Mouse (Mus musculus) hindbrain, embryonic 16.5 days (tissue): ENCODE results near the gene Ptprh. TPM values are rescaled to one million over a fixed set of nuclear protein-coding genes. Genes with fewer than 3 reads are reported as not detected.
A peak's percentile ranks its signal among the peaks of the same experiment; 100 is the strongest.

Experiments
- ATAC-seq: fragments of 200-750 bp; cut with Nextera tagmentation; 2 replicates; pipeline ENCODE4 v1.8.0; 2017; ENCODE audit warnings: moderate TSS enrichment, moderate library complexity
- H3K27ac ChIP-seq: fragments of 300-500 bp; sonication (generic); 2 replicates; pipeline ENCODE4 v1.5.1; 2014; ENCODE audit warnings: low read depth, mild to moderate bottlenecking, control low read depth, low read length, moderate library complexity
- H3K27me3 ChIP-seq: fragments of 300-500 bp; sonication (generic); replicated peaks from 2 replicates; pipeline ENCODE4 v1.6.1; 2014; ENCODE audit warnings: low read length; ENCODE audit not compliant: control insufficient read depth, insufficient read depth
- H3K36me3 ChIP-seq: fragments of 300-500 bp; sonication (generic); 2 replicates; pipeline ENCODE4 v1.6.1; 2014; ENCODE audit warnings: mild to moderate bottlenecking, low read length, moderate library complexity, mixed read lengths; ENCODE audit not compliant: control insufficient read depth, insufficient read depth
- H3K4me1 ChIP-seq: fragments of 300-500 bp; sonication (generic); 2 replicates; pipeline ENCODE4 v1.6.1; 2014; ENCODE audit warnings: low read depth, low read length; ENCODE audit not compliant: control insufficient read depth, insufficient read depth
- H3K4me2 ChIP-seq: fragments of 300-500 bp; sonication (generic); 2 replicates; pipeline ENCODE4 v1.6.1; 2014; ENCODE audit warnings: mild to moderate bottlenecking, low read length, control low read depth, moderate library complexity
- H3K4me3 ChIP-seq: fragments of 300-500 bp; sonication (generic); 2 replicates; pipeline ENCODE4 v1.5.1; 2014; ENCODE audit warnings: mild to moderate bottlenecking, low read length, control low read depth, moderate library complexity
- H3K9ac ChIP-seq: fragments of 300-500 bp; sonication (generic); 2 replicates; pipeline ENCODE4 v1.6.1; 2014; ENCODE audit warnings: low read depth, mild to moderate bottlenecking, control low read depth, low read length, moderate library complexity
- H3K9me3 ChIP-seq: fragments of 300-500 bp; sonication (generic); 2 replicates; pipeline ENCODE4 v1.6.1; 2014; ENCODE audit warnings: mild to moderate bottlenecking, low read length, moderate library complexity; ENCODE audit not compliant: control insufficient read depth
- WGBS: fragments of 180-500 bp; shearing (Covaris S2); extraction: QIAGEN DNeasy Blood & Tissue Kit; methylation state at CpG from one replicate; pipeline ENCODE4 v1.1.7; 2014; 5-methylcytosine and 5-hydroxymethylcytosine counted together
- microRNA-seq: library from miRNA; unstranded; fragments of <30 nt; microRNA quantifications from one replicate; pipeline ENCODE4, GENCODE M21; 2017
- polyA plus RNA-seq: library from polyadenylated mRNA; unstranded; fragments of >200 nt; fragmentation: Nextera tagmentation; extraction: Ambion mirVana; gene quantifications from 2 replicates; pipeline ENCODE4 v1.2.1, GENCODE M21; 2015

Gene Ptprh
- polyA plus RNA-seq, 1 experiment from 2014 or later = 1.1 TPM

GRCm38 (mm10) chr7:4500892-4501471 is 102.9 kb downstream of the Ptprh start:
- Histone ChIP-seq H3K27me3 (no peaks in the 10 kb centered on the region), H3K9me3 (no peaks in the 10 kb centered on the region), H3K9ac (peak overlapping the region; percentile 98), H3K4me1 (peaks cover 31% of the 10 kb centered on the region), H3K4me2 (peak overlapping the region; percentile 87), H3K27ac (peak overlapping the region; percentile 91), H3K36me3 (0 out of 2 replicates have a peak, but pooled peaks cover 3% of the 10 kb centered on the region), H3K4me3 (peak overlapping the region; percentile 82)
- WGBS = under 1% methylated on average over 51 of the region's 52 CpGs
- ATAC-seq = peak; percentile 53

DNA sequence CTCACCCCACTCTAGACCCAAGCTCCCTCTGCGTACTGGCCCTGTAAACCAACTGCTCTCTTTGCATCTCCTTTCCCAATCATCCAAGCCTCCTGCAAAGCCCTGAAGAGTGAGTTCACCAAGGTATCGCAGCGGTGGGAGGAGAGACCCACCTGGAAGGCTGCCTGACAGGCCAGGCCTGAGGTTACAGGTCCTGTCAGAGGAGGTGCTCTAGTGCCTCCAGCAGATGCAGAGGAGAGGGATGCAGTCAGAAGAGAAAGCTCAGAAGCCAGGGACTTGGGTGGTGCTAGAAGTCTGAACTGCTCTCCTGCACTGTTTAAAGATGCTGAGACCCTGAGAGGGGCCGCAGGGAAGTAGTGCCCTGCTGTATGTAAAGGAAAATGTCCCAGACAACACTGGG is 104.8 kb downstream of the Ptprh start:
- Histone ChIP-seq H3K4me3 (no peak overlapping the region), H3K36me3 (0 out of 2 replicates have a peak, but pooled peaks cover 6% of the 10 kb centered on the region), H3K4me2 (peak overlapping the region; percentile 27), H3K27me3 (no peaks in the 10 kb centered on the region), H3K27ac (0 out of 2 replicates have a peak overlapping the region, but pooled peaks have one; percentile 34), H3K9ac (peak overlapping the region; percentile 36; the same call in 1 of the 2 replicates), H3K4me1 (peaks cover 31% of the 10 kb centered on the region), H3K9me3 (no peaks in the 10 kb centered on the region)
- WGBS = 91% methylated on average over 4 of the region's 4 CpGs
- no peak for ATAC-seq

Small RNA genes lying within 50 kb of the gene (microRNA-seq; reads per million reads assigned to microRNA genes)
- gene Gm23577 = not detected

Other genes starting within 250 kb of the Ptprh start
- 0.04 and 0.05 TPM in 2 replicates for gene Gp6, start 206.3 kb downstream of the Ptprh start, polyA plus RNA-seq
- gene Rdh13, start 158.4 kb downstream of the Ptprh start, polyA plus RNA-seq = 43.3 and 43.5 TPM in 2 replicates
- 16.3 and 16.5 TPM in 2 replicates for gene Eps8l1, start 143.4 kb downstream of the Ptprh start, polyA plus RNA-seq
- 18.3 and 38.5 TPM in 2 replicates for gene Ppp1r12c, start 102.4 kb downstream of the Ptprh start, polyA plus RNA-seq
- 3.7 and 15.9 TPM in 2 replicates for gene Tnnt1, start 87.7 kb downstream of the Ptprh start, polyA plus RNA-seq
- 1.7 and 2.0 TPM in 2 replicates for gene Tnni3, start 79.8 kb downstream of the Ptprh start, polyA plus RNA-seq
- gene Dnaaf3, start 71.6 kb downstream of the Ptprh start, polyA plus RNA-seq = 2.8 TPM in 2 replicates
- gene Syt5, start 56.5 kb downstream of the Ptprh start, polyA plus RNA-seq = 119 and 124 TPM in 2 replicates
- 1.9 and 2.0 TPM in 2 replicates for gene Tmem86b, start 27.4 kb upstream of the Ptprh start, polyA plus RNA-seq
- gene Ppp6r1, start 55.0 kb upstream of the Ptprh start, polyA plus RNA-seq = 4.3 and 6.2 TPM in 2 replicates
- gene Hspbp1, start 81.0 kb upstream of the Ptprh start, polyA plus RNA-seq = 175 and 188 TPM in 2 replicates
- 6.8 and 7.1 TPM in 2 replicates for gene Brsk1, start 86.6 kb upstream of the Ptprh start, polyA plus RNA-seq
- gene Tmem150b, start 121.2 kb upstream of the Ptprh start, polyA plus RNA-seq = 0.12 and 0.18 TPM in 2 replicates
- gene Kmt5c, start 136.1 kb upstream of the Ptprh start, polyA plus RNA-seq = 47.4 and 57.4 TPM in 2 replicates
- gene Cox6b2, start 149.1 kb upstream of the Ptprh start, polyA plus RNA-seq = 23.1 and 29.7 TPM in 2 replicates
- not detected in 2 replicates for gene Fam71e2, start 167.3 kb upstream of the Ptprh start, polyA plus RNA-seq
- gene Il11, start 178.8 kb upstream of the Ptprh start, polyA plus RNA-seq = 0.95 and 1.3 TPM in 2 replicates
- gene Tmem190, start 178.9 kb upstream of the Ptprh start, polyA plus RNA-seq = 0.68 TPM in 1 of 2 replicates, not detected in the other
- gene Tmem238, start 185.6 kb upstream of the Ptprh start, polyA plus RNA-seq = 6.8 and 9.2 TPM in 2 replicates
- 206 and 212 TPM in 2 replicates for gene Rpl28, start 188.8 kb upstream of the Ptprh start, polyA plus RNA-seq
- 250 and 253 TPM in 2 replicates for gene Ube2s, start 208.5 kb upstream of the Ptprh start, polyA plus RNA-seq
- 9.9 and 10.0 TPM in 2 replicates for gene Shisa7, start 240.7 kb upstream of the Ptprh start, polyA plus RNA-seq